ENCODE assay signal across 13 mouse cellular contexts in the genomic region with DNA sequence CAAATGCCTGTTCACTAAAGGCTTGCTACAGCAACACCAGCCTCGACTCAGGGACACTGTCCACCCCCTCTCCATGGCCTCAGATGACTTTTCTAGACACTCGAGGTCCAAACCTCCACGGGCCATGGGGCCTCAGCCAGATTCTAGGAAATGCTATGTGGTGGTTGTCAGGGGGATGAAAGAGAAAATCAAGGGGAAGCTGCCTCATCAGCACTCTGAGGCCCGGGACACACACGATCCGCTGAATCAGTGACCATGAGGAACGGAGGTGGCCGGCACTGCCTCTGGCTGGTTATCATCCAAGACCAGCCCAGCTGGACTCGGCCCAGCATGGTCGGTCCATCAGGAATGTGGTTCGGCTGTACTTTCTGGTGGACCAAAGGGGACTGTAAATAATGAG. TPM values are rescaled to one million over a fixed set of nuclear protein-coding genes. Genes with fewer than 3 reads are reported as not detected.
DNase-seq lines count a peak whose midpoint lies in the region; ATAC-seq and TF ChIP-seq lines count a peak whose summit lies in the region.
"Had no signal": no experiment of that assay in that cellular context is flagged by ENCODE, and none has a peak within 500 bp of the region (broad histone marks: within the 10 kb centered on the region; RNA-seq: fewer than 3 reads in every experiment).

No protein-coding gene starts in this region.

- ATAC-seq in forebrain, embryonic 13.5 days = no peak
- ATAC-seq: intestine, postnatal 0 days had no signal

- no peak overlapping the region for H3K9ac ChIP-seq in forebrain, embryonic 13.5 days
- H3K9ac ChIP-seq: embryonic facial prominence, embryonic 15.5 days; liver, embryonic 14.5 days had no signal

- no peaks in the 10 kb centered on the region for H3K4me1 ChIP-seq in kidney, adult 2 months (ENCODE audit: control insufficient read depth, insufficient read depth, low read length)
- H3K4me1 ChIP-seq in forebrain, embryonic 13.5 days = no peaks in the 10 kb centered on the region
- H3K4me1 ChIP-seq: embryonic facial prominence, embryonic 15.5 days had no signal

- WGBS in kidney, adult 2 months = 76% methylated on average over 11 of the region's 11 CpGs
- WGBS in forebrain, embryonic 13.5 days = 92% methylated on average over 11 of the region's 11 CpGs

- TF ChIP-seq POLR2A in kidney, adult 2 months (IDR thresholded peaks at IDR 0.05; ENCODE audit: low read depth, low read length) = no peak

- no peaks in the 10 kb centered on the region for H3K36me3 ChIP-seq in kidney, adult 2 months (ENCODE audit: control insufficient read depth, insufficient read depth, low read length)
- peaks cover 12% of the 10 kb centered on the region; the same call in 1 of the 2 replicates for H3K36me3 ChIP-seq in forebrain, embryonic 13.5 days (ENCODE audit: poor library complexity, severe bottlenecking)

- no peak overlapping the region for H3K4me3 ChIP-seq in kidney, adult 2 months (ENCODE audit: insufficient read depth, low read depth, low read length)
- H3K4me3 ChIP-seq in forebrain, embryonic 13.5 days = no peak overlapping the region
- H3K4me3 ChIP-seq: embryonic facial prominence, embryonic 15.5 days; left cerebral cortex, adult 2 months had no signal

- no peak overlapping the region for H3K4me2 ChIP-seq in forebrain, embryonic 13.5 days
- H3K4me2 ChIP-seq: embryonic facial prominence, embryonic 15.5 days had no signal

- H3K9me3 ChIP-seq in forebrain, embryonic 13.5 days (replicated peaks) = no peaks in the 10 kb centered on the region
- H3K9me3 ChIP-seq: embryonic facial prominence, embryonic 15.5 days had no signal

- no peak overlapping the region for H3K27ac ChIP-seq in kidney, adult 2 months (ENCODE audit: insufficient read depth, low read depth, low read length)
- H3K27ac ChIP-seq in forebrain, embryonic 13.5 days = no peak overlapping the region
- H3K27ac ChIP-seq: embryonic facial prominence, embryonic 15.5 days; left cerebral cortex, adult 2 months; liver, embryonic 14.5 days had no signal

- DNase-seq in kidney, adult 2 months = peak; percentile 20
- DNase-seq in kidney, adult 9 months = no peak
- peak; percentile 92 for DNase-seq in Muller cell, postnatal 12 days (ENCODE audit: inconsistent ontology term)
- DNase-seq in adrenal gland, postnatal 14 days = peak; percentile 86
- peak; percentile 59 to 68 for DNase-seq in heart, postnatal 36 days
- no peak for DNase-seq in thymus, postnatal 4 days
- no peak for DNase-seq in left cerebral cortex, postnatal 36 days (ENCODE audit: low spot score in 2 of 2)
- DNase-seq: cerebellum, adult 8-10 months had no signal

- no peaks in the 10 kb centered on the region for H3K27me3 ChIP-seq in kidney, adult 2 months (replicated peaks; ENCODE audit: control insufficient read depth, insufficient read depth, low read length)
- no peaks in the 10 kb centered on the region for H3K27me3 ChIP-seq in forebrain, embryonic 13.5 days
- H3K27me3 ChIP-seq: embryonic facial prominence, embryonic 15.5 days had no signal

- TF ChIP-seq CTCF in kidney, adult 2 months (conservative IDR thresholded peaks at IDR 0.05; ENCODE audit: insufficient read depth, insufficient read length, low read depth, low read length) = no peak

- intact Hi-C loops in heart, postnatal 36 days (cut with DNase I) = loop anchor here (2.0 kb wide), 1 partner anchor 18 kb away; no protein-coding TSS in a partner anchor
- intact Hi-C loops in left cerebral cortex, postnatal 36 days (cut with DNase I) = no loop called here

RNA-seq across cellular contexts. Expression of gene Hk2, which starts 23.2 kb away (rescaled TPM):
- polyA plus RNA-seq in kidney, adult 2 months (2012; rRNA removed) = 2.6 and 6.1 TPM in 2 replicates
- 123 and 126 TPM in 2 replicates for total RNA-seq in adrenal gland, postnatal 14 days (2021)
- 100 to 1,000 TPM; 271 to 285 TPM for total RNA-seq in heart, postnatal 36 days (2021)
- 1 to 10 TPM; 3.2 to 5.6 TPM for total RNA-seq in left cerebral cortex, postnatal 36 days (2021)
- polyA plus RNA-seq in forebrain, embryonic 13.5 days (2015; fragmentation: Nextera tagmentation; extraction: Ambion mirVana) = 13.4 and 16.8 TPM in 2 replicates

RNA-seq across cellular contexts. Expression of gene Pole4, which starts 45.9 kb away (rescaled TPM):
- 14.0 and 14.6 TPM in 2 replicates for polyA plus RNA-seq in kidney, adult 2 months (2012; rRNA removed)
- total RNA-seq in adrenal gland, postnatal 14 days (2021) = 39.5 and 42.3 TPM in 2 replicates
- 10 to 100 TPM; 15.6 to 18.7 TPM for total RNA-seq in heart, postnatal 36 days (2021)
- total RNA-seq in left cerebral cortex, postnatal 36 days (2021) = 10 to 100 TPM; 31.4 to 32.7 TPM
- polyA plus RNA-seq in forebrain, embryonic 13.5 days (2015; fragmentation: Nextera tagmentation; extraction: Ambion mirVana) = 94.9 and 95.0 TPM in 2 replicates

Comparison
In these comparisons a context has a peak if more than half of its experiments do, and no peak if none do; other contexts are left out.
1. DNase-seq: peak in kidney, adult 2 months (single experiment), Muller cell, postnatal 12 days (single experiment), adrenal gland, postnatal 14 days (single experiment) and heart, postnatal 36 days (2 of 2); none in kidney, adult 9 months (single experiment), thymus, postnatal 4 days (single experiment) and left cerebral cortex, postnatal 36 days (0 of 2).
2. RNA of gene Hk2, which starts 23.2 kb away (total RNA-seq): 271 to 285 TPM in heart, postnatal 36 days and 123 to 126 TPM in adrenal gland, postnatal 14 days; 3.2 to 5.6 TPM in left cerebral cortex, postnatal 36 days; every median in the first group is over 10 times any median in the second.